Mouse (Mus musculus) heart, adult 10 weeks (tissue): ENCODE data around the gene S100a9. TPM values are rescaled to one million over a fixed set of nuclear protein-coding genes. Genes with fewer than 3 reads are reported as not detected.

Experiments used
- polyA plus RNA-seq: library from polyadenylated mRNA; stranded (reverse); fragments of 350-450 nt; fragmentation: Illumina TruSeq; extraction: RNeasy Lipid Tissue Mini Kit (QIAGEN cat#74804); gene quantifications from one replicate; pipeline ENCODE4 v1.2.3, GENCODE M21; 2014; ENCODE audit warnings: low read depth, low replicate concordance

The S100a9 gene
- 2.0 TPM for polyA plus RNA-seq

GRCm38 (mm10) chr3:90695613-90696012 is at the start of gene S100a9:
TSS of gene S100a9 (minus strand) at chr3:90695721.

GRCm38 (mm10) chr3:90726606-90727005 is 31.1 kb upstream of the S100a9 start, which contains the start of gene Pglyrp4:
TSS of gene Pglyrp4 (plus strand) at chr3:90726906.

GRCm38 (mm10) chr3:90668846-90669245 is 26.7 kb downstream of the S100a9 start, which contains the start of gene S100a8:
TSS of gene S100a8 (plus strand) at chr3:90668978.

GRCm38 (mm10) chr3:90653717-90654116 is 41.8 kb downstream of the S100a9 start, which contains the start of gene S100a7a:
TSS of gene S100a7a (plus strand) at chr3:90654017.

Other genes with a start within 250 kb of the S100a9 start
- gene Npr1, start 229.9 kb downstream of the S100a9 start, polyA plus RNA-seq, result 20.8 TPM
- 34.3 TPM for gene Ilf2, start 219.6 kb downstream of the S100a9 start, polyA plus RNA-seq
- gene Snapin, start 204.7 kb downstream of the S100a9 start, polyA plus RNA-seq, result 79.2 TPM
- gene Chtop, start 186.2 kb downstream of the S100a9 start, polyA plus RNA-seq, result 80.9 TPM
- 1,552 TPM for gene S100a1, start 181.3 kb downstream of the S100a9 start, polyA plus RNA-seq
- gene S100a13, start 181.3 kb downstream of the S100a9 start, polyA plus RNA-seq, result 64.2 TPM
- not detected for gene S100a14, start 168.9 kb downstream of the S100a9 start, polyA plus RNA-seq
- 78.9 TPM for gene S100a16, start 158.5 kb downstream of the S100a9 start, polyA plus RNA-seq
- not detected for gene S100a3, start 135.1 kb downstream of the S100a9 start, polyA plus RNA-seq
- gene S100a2, start 105.5 kb downstream of the S100a9 start, polyA plus RNA-seq, result not detected
- not detected for gene Gm42674, start 93.8 kb downstream of the S100a9 start, polyA plus RNA-seq
- 31.3 TPM for gene S100a4, start 92.0 kb downstream of the S100a9 start, polyA plus RNA-seq
- gene S100a5, start 87.2 kb downstream of the S100a9 start, polyA plus RNA-seq, result not detected
- 111 TPM for gene S100a6, start 82.8 kb downstream of the S100a9 start, polyA plus RNA-seq
- 0.97 TPM for gene S100a7a, start 41.7 kb downstream of the S100a9 start, polyA plus RNA-seq
- gene S100a8, start 26.7 kb downstream of the S100a9 start, polyA plus RNA-seq, result not detected
- gene Pglyrp4, start 31.2 kb upstream of the S100a9 start, polyA plus RNA-seq, result not detected
- not detected for gene Gm5849, start 82.2 kb upstream of the S100a9 start, polyA plus RNA-seq